Mouse (Mus musculus): ENCODE measurements around the gene Cdh3.

DNA sequence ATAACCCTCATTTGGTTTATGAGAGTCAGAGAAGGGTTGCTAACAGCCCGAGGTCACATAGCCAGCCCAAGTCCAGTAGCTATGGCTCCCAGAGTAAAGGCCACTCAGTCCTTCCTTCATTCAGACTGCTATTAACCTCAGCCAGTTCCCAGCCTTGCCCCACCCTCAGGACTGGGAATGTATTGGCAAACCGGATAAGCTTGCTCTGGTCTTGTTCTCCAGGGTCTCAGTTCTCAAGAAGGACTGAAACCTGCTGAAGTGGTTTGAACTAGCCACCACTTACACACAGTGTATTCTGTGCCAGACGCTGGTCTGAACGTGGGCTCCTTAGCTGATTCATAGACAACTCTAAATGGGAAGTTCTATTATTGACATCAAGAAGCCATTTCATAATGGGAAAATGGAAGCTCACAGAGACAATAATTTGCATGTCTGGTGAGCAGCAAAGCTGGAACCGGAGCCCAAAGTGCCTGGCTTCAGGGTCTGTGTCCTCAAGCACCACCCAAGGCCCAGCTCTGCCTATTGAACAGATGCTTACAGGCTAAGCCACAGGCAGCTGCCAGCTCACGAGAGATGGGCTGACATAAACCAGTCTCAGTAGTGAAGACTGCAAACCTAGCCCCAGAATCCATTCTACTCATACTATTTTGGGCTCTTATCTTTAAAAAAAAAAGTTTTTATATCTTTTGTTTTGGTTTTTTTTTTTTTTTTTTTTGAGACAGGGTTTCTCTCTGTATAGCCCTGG, 70.8 kb downstream of the Cdh3 start:
- TF ChIP-seq ZC3H11A (IDR thresholded peaks at IDR 0.05; ENCODE audit: low read depth, low read length), result no peak
- TF ChIP-seq CHD1 (IDR thresholded peaks at IDR 0.05; ENCODE audit: low read depth, low read length), result no peak
- TF ChIP-seq CHD2 (IDR thresholded peaks at IDR 0.05; ENCODE audit: low read length), result no peak
- no peak for TF ChIP-seq NRF1 (IDR thresholded peaks at IDR 0.05; ENCODE audit: low read depth, low read length)
- no peak for TF ChIP-seq POLR2AphosphoS2 (IDR thresholded peaks at IDR 0.05; ENCODE audit: low read depth, low read length)
- TF ChIP-seq E2F4 (IDR thresholded peaks at IDR 0.05; ENCODE audit: insufficient replicate concordance, low read depth, low read length), result no peak
- TF ChIP-seq UBTF (IDR thresholded peaks at IDR 0.05; ENCODE audit: low read depth, low read length), result no peak
- TF ChIP-seq ZNF384 (IDR thresholded peaks at IDR 0.05; ENCODE audit: low read depth, low read length), result no peak
- TF ChIP-seq MAFK (IDR thresholded peaks at IDR 0.05; ENCODE audit: insufficient replicate concordance, low read length), result no peak

Data from CH12.LX (cell line).